Mouse (Mus musculus): ENCODE results near the gene Gm49395.

The Gm49395 gene

GRCm38 (mm10) chr13:114987668-114988067 lies 114.1 kb downstream of the Gm49395 start:
- DNase-seq (ENCODE audit: low read depth, low spot score) = no peak

- no peak for DNase-seq (ENCODE audit: low read depth, low spot score)
Measured at GRCm38 (mm10) chr13:114987161-114987560, 114.6 kb downstream of the Gm49395 start.

Data from retina, adult 2 months (tissue).